Mouse (Mus musculus) kidney, postnatal 36 days (tissue): Measurements from ENCODE around the gene Mvk.

ENCODE experiments used
- DNase-seq, 2 experiments: peaks; one replicate each; pipeline ENCODE4 v3.0.0; 2021 to 2022; ENCODE audit warnings: mixed read lengths in 2 of 2

The Mvk gene

DNA sequence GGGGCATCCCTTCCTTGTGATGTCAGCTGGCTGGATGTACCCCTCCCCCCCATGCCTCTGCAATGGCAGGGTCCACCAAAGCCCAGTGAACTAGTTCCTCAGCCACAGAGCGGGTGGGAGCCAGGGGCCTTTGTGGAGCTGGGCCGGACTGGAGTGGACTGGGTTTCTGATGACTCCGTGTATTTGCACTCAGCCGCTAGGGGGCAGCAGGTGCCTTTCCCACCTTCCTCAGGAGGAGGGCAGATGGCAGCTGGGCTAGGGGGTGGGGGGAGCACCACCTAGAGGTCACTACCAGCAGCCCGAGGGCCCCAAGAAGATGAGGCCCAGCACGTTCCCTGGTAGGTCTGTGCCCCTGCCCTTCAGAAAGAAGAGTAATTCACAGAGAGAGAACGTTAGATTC is 17.2 kb downstream of the Mvk start:
- DNase-seq = peak; percentile 79 to 94

DNA sequence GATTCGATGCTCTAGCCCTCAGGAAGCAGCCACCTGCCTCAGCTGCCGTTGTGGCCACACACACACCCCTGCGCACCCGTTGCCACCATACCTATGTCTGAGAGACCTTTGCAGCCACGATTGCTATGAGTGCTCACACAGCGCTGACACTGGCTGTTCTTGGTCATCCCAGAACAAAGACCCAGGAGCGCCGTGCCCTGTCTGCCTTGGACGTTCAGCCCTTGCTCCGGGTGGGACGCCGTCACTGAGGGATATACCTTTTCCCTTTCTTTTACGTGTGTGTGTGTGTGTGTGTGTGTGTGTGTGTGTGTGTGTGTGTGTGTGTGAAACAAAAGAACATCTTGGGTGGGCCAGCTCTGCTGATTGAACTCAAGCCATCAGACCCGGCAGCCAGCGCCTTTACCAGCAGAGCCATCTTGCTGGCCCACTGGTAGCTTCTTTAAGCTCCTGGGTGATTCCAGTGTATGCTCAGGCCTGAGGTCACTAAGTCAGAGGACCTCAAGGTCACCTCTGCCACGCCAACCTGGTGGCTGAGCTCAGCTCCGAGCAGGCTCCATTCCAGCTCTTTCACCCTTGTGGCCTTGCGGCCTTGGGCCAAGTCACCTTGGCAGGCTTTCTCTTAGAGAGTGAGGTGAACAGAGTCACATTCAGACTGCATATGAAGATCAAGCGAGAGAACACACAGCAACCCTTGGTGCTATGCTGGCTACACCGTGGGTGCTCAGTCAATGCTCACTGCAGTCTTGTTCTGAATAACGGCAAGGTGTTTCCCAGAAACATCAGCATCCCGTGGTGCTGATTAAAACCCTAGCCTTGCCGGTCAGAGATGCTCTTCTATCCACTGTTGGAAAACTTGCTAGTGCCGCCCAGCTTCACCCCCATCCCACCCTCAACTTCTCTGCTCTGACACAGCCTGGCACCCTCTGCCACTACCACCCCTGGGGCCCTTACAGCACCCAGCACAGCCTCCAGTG is 18.3 kb downstream of the Mvk start:
- DNase-seq = peak; percentile 60 to 69

DNA sequence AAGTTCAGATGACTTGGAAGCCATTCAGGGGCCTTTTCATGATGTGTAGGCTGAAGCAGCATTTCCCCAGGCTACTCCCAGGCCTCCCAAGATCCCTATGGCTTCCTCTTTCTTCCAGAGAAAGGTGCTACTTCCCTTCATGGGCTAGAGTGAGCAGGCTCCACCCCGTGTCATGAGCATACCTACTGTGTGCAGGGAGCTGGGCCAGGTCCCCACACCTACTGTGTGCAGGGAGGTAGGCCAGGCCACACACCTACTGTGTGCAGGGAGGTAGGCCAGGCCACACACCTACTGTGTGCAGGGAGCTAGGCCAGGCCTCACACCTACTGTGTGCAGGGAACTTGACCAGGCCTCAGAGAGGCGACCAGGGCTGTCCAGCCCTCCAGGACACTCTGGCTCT is 20.5 kb downstream of the Mvk start:
- no peak for DNase-seq

DNA sequence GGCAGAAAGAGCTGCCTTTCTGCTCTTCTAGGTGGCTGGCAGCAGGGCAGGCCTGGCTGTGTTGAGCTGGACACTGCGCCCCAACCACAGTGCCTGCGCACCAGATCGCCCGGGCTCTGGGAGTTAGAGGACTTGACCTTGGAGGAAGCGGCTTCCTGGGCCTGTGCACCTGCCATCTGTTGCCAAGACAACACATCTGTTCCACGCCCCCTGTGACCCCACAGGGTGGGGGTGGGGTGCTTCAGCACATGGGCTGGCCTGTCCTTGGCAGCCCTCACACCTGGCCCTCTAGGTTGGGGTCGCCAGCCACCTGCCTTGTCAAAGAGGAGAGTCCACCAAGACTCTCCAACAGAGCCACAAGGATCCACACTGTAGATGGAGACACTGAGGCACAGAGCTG is 21.6 kb downstream of the Mvk start:
- peak; percentile 14 to 31 for DNase-seq

DNA sequence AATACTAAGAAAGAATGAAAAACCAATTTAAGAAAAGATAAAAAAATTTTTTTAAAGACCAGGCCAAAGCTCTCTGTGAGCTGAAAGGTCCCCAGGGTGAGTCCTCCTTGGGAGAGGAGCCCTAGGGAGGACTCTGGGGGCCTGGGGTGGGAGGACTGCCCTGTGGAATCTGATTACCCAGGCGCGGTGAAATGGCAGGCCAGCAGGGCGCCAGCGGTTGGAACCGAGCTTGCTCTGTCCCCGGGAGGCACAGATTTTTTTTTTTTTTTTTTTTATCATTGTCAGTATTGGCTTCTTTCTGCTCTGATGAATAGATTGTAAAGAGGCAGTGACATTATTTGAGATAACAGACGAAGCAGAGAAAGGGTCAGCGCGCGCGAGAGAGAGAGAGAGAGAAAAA is 22.9 kb downstream of the Mvk start:
- DNase-seq = peak in 1 of 2 experiments; percentile 13

DNA sequence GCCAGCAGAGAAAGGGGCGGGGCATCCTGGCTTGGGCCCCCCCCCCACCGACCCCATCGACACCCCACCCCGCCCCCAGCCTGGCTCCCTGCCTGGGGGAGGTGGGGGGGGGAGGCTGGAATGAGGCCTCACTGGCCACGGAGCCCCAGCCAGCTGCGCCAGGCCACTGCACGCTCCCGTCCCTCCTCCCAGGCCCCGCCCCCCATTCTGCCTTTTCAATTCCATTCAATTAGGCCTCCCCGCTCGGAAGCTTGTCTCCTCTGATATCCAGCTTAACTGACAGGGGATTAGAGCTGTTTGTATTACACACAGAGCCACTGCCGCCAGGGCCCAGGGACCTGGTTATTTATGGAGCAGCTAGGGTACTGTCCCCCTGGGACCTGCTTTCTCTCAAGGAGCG is 23.4 kb downstream of the Mvk start:
- peak; percentile 56 to 75 for DNase-seq

DNA sequence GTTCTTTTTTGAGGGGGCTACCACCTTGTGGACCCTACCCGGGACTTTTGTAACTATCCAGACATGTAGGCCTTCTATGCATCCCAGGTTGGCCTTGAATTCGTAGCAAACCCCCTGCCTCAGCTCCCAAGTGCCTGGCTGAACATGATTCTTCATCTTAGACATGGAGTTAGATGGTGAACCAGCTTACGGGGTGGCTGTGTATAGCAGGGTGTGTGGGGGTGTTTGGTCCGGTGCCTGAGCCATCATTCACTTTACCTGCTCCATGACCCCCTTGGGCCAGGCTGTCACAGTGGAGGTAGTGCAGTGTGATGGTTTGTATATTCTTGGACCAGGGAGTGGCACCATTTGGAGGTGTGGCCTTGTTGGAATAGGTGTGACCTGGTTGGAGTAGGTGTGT is 23.9 kb downstream of the Mvk start:
- no peak for DNase-seq

DNA sequence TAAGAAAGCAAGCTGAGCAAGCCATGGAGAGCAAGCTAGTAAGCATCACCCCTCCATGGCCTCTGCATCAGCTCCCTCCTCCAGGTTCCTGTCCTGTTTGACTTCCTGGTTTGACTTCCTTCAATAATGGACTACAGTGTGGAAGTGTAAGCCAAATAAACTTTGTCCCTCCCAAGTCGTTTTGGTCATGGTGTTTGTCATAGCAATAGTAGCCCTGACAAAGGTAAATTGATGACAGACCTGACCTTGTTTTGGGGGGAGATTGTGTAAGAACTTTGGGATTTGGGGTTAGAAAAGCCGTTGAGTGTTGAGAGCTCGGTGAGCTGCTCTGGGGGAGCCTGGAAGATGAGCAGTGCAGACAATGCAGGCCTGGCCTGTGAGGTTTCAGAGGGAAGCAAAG is 26.3 kb downstream of the Mvk start:
- DNase-seq = no peak

DNA sequence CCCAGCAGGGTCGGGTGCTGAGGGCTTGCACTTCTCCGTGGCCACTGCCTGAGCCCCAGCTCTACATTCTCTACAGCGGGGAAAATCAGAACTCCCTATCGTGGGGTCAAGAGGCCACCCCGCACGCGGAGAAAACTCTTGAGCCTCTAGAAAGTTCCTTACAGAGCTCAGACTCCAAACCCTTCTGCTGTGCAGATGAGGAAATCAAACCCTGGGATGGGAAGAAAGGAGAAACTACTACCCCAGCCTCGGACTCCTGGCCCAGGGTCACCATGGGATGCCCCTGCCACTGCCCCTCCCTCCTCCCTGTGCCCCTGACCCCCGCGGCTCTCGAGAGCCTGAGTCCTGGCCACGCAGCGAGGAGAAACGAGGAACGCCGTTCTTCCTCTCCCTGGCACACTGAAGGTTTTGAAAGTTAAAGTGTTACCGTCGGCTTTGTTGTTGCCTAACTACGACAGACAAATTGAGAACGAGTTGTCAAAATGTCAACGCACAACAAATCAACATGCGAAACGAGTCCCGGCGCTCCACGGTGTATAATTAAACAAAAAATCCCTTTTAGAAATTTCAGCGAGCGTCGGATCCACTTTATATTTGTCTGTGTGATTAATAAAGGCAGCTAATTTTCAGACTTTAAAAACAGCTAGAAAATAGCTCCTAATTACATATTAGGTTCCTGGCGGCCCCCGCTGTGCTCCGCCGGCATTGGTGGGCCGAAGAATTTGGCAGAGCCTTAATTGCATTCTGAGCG is 30.8 kb downstream of the Mvk start:
- peak; percentile 27 to 50 for DNase-seq

DNA sequence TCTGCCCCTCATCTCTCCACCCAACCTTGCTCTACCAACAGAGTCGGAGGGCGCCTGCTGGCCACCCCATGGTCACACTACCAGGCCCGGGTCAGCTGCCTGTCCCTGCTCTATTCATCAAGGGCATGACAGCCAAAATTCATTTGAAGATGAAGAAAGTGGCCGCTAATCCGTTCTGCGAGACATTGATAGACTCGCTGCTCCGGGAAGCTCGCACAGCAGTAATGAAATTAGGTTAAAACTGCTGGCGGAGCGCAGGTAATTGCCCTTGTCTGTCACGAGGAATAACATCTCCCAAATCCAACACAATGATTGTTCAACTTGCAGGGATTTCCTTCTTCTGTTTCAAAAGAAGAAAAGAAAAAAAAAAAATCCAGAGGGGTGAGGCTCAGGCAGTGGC is 34.2 kb downstream of the Mvk start:
- no peak for DNase-seq

DNA sequence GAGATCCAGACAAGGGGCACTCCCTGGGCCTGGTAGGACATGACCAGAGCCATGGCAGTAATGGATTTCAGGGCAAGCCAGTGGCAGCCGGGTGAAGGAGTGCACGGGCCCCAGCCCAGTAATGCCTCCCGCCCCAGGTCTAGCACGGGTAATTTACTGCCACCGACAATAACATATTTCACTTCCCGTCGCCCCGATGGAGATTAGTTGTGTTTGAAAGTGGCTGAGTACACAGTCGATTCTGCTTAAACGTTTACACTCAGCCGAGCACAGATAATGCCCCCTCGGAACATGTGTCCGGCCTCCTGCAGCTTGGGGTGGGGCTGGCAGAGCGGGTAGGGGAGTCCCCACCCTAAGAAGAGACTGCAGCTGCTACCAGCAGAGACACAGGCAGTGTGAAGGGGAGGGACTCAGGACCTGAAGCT is 38.5 kb downstream of the Mvk start:
- DNase-seq = no peak

DNA sequence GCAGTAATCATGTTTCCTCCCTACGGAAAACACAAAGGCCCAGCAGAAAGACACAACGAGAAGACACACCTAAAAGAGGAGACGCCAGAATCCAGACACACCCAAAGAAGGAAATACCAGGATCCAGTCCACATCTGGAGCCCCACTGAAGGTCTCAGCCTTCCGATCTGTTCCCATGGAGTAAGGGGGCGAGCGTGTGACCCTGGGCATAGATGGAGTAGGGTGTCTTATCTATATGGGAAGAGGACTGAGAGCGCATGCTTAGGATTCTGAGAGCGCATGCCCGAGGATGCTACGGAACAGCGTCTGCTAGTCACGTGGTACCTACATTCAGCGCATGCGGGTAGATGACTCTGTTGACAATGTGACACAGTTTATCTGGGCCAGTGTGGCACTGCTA is 41.6 kb downstream of the Mvk start:
- DNase-seq = no peak

DNA sequence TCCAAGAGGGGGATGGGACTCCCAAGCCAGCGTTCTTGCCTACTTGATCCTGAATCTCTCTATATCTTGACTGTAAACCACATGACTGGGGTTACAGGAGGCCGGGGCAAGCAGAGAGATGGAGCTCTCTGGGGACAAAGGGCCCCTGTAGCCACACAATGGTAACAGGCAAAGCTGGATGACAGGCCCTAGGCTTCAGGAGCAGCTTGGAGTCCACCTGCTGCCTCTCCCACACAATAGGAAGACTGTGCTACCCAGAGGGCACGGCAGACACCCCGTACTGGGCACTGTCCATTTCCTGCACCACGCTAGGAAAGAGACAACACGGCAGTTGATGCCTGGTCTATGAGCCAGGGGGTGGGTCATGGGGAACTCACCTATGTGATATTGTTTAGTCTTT is 45.5 kb downstream of the Mvk start:
- no peak for DNase-seq

DNA sequence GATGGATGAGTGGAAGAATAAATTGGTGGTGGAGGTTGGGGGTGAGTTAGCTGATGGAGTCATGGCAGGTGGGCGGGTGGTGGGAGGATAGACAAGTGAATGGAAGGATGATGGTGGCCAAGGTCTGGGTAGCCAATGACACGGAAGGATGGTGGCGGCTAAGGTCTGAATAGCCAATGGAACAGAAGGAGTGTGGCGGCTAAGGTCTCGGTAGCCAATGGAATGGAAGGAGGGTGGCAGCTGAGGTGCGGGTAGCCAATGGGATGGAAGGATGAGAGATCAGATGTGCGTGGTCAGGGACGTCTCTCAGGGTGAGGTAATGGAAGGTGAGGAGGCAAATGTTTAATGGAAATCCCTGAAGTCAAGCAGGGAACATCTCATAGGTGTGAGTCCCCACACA is 46.2 kb downstream of the Mvk start:
- no peak for DNase-seq

DNA sequence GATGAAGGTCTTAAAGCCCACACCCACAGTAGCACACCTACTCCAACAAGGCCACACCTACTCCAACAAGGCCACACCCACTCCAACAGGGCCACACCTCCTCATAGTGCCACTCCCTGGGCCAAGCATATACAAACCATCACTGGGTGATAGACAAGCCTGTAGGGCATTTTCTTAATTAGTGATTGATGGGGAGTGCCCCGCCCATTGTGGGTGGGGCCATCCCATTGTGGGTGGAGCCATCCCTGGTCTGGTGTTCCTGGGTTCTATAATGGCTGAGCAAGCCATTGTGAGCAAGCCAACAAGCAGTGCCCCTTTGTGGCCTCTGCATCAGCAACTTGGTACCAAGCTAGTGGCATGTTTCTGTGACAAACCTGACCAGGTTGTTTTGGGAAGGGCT is 50.7 kb downstream of the Mvk start:
- DNase-seq = no peak

DNA sequence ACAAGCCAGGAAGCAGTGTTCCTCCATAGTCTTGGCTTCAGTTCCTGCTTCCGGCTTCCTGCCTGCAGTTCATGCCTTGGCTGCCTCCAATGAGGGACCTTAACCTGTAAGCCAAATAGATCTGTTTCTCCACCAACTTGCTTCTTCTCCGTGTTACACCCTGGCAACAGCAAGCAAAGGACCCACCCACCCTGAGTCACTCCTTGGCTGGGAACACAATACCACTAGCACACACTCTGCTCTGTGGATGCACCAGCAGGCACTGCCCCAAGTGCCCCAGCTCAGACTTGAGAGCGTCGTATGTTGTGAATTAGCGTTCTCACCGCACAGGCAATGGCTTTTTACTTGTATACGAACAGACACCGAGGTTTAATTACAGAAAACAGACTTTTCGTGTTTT is 57.2 kb downstream of the Mvk start:
- DNase-seq = no peak

DNA sequence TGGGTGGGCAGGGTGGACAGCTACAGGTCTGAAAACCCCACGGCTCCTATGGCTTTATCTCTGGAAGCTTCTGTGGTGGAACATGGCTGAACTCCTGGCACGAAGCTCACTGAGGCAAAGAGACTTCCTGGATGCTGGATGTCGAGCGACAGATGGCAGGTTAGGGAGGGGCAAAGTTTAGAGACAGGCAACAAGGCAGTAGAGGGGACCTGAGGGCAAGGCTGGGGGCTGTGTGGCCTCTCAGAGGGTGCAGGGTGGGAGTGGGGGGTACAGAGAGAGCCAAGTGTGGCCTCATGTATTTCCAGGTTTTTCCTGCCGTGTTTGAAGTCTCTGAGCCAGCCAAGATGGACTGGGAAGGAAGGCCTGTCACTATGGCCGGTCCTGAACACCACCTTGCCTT is 60.8 kb downstream of the Mvk start:
- DNase-seq = no peak

DNA sequence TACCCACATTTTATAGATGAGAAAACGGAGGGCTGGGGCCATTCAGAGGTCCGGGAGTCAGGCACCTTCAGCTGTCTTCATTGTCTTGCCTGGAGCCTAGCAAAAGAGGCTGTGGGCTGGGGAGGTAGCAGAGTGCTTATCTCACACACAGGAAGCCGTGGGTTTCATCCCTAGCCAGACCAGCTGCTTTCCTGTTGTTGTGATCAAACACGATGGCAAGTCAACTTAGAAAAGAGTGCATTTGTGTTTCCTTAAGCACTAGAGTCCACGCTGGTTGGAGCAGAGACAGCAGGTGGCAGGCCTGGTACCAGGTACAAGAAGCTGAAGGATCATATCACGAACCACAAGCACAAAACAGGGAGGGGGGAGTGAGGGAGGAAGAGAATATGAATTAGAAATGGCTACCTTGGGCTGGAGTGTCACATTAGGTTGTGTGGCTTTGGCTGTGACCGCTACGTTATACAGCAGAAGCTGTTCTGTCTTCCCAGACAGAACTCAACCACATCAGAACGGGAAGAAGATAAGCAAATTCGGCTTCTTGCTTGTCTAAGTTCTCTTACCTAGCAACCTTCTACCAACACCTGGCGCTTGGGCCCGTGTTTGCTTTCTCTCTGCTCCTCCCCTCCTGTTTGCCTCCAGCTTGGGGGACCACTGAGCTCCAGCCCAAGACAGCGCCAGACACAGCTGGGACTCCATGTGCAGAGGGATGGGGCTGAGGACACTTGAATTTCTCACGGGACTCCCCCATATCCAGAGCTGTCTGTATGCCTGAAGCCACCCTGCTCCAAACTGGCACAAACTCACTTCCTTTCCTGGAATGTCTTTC is 61.4 kb downstream of the Mvk start:
- no peak for DNase-seq

DNA sequence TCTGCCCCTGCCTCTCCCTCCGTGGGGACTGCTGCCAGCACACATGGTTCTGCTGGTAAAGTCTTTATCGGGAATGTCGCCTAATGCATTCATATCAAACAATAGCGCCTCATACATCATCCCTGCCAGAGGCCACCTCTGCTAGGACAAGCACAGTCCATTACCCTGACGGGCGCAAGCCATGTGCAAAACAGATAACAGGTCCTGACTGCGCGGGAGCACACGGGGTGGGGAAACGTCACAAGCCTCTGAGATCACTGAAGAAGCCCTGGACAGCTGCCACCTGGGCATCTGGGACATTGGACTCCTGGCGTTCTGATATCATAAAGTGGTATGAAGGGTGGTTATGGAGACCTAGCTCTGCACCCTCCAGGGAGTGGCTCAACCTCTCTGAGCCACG is 63.3 kb downstream of the Mvk start:
- no peak for DNase-seq

DNA sequence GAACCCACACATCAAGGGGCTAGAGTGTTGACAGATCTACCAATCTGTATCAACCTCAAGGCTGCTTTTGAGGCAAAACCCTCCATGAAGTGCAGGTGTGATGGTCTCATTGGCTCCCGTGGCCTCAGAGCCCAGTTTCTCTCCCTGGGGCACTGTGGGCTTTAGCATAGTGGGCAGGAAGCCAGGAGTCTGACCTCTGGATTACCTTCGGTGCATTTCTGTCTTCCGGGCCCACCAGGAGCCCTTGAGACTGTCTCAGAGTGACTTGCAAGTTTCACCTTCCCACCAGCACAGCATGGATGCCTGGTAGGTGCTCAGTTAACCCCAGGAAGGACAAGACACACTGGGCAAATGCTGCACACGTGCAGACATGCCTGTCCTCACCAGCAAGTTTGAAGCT is 63.9 kb downstream of the Mvk start:
- peak in 1 of 2 experiments; percentile 10 for DNase-seq

DNA sequence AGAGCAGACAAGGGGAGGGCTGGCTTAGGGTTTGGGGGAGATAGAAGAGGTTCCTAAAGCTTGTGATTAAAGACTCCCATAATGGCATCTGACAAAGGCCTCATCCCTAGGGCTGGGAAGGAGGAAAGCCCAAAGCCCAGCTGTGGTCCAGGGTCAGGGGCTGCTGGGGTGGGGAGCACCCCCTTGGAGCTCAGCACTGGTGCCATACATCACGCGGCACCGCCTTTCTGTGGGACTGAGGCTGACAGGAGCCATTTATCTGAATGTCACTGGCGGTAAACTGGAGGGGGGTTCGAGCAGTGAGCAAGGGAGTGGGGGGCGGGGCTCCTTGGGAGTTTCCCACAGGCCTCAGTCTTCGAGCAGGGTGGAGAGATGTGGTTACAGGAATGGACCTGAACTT is 65.4 kb downstream of the Mvk start:
- no peak for DNase-seq
